Mouse (Mus musculus) right cerebral cortex, postnatal 25 days (tissue): ENCODE results near the gene Pik3cg.

Experiments
- DNase-seq: peaks from one replicate; pipeline ENCODE4 v3.0.0; 2022

Pik3cg gene

GRCm38 (mm10) chr12:32201070-32201585 is 7.3 kb downstream of the Pik3cg start:
- no peak for DNase-seq

DNA sequence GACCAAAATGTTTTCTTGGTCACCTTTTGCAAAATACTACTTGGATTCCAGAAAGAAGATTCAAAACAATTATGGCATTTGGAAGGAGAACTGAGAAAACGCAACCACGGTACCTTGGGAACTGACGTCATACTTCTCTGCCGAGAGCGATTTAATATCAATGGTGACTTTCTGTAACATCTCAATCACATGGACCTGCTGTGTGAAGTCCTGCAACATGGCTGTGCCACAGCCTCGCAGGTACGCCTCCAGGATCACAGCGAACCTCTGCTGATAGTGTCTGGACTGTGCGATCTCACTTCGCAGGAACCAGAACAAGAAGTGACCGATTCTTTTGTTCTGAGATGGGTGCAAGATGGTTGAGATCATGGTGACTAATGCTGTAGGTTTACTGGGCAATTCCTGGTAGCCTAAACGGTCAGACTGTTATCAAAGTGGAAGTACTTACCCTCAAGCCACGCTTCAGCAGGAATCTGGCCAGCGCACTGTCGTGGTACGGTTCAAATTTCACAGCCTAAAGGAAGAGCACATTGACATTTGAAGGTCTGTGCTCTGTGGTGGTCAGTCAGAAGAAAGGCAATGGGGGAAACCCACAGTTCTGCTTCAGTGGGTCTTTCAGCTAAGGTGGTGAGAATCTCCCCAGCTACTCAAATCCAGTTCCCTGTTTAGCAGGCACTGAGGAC is 7.9 kb downstream of the Pik3cg start:
- no peak for DNase-seq

GRCm38 (mm10) chr12:32199422-32199821 is 9.0 kb downstream of the Pik3cg start:
- DNase-seq, result no peak

- DNase-seq, result no peak
Observed at GRCm38 (mm10) chr12:32198025-32198424, 10.4 kb downstream of the Pik3cg start.

DNA sequence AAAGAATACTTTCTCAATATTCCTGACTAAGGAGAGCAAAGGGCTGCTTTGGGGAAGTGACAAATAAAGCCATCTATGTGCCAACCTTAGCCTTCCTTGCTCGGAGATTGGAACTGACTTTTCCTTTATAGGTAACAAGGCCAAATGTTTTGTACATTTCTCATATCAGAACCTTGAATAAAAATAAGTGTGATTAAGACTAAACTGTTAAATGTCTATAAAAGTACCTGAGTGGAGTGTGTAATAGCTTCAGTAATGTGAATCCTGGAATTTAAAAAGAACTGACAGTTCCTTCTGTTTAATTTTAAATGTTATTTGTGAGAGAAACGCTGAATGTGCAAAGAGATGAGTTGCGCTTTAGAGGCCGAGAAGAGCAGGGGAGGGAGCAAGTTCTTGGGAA is 13.5 kb downstream of the Pik3cg start:
- DNase-seq, result no peak

DNA sequence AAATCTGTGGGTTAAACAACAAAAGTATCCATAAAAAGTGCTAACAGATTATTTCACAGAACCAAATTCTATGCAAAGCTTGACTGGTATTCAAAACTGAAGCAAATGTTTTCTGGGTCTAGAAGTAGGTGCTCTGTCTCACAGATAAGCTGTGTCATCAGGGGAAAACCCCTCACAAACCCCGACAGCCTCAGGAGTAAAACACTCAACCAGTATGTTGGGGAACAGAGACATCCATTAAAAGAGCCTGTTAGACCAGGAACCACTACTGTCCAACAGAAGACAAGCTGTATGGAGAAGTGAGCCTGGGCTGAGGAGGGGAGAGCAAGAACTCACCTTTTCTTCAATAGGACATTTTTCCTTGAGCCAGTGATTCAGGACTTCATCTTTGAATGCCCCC is 14.1 kb downstream of the Pik3cg start:
- DNase-seq, result no peak

- no peak for DNase-seq
Observed at GRCm38 (mm10) chr12:32190927-32191326, 17.5 kb downstream of the Pik3cg start.

DNA sequence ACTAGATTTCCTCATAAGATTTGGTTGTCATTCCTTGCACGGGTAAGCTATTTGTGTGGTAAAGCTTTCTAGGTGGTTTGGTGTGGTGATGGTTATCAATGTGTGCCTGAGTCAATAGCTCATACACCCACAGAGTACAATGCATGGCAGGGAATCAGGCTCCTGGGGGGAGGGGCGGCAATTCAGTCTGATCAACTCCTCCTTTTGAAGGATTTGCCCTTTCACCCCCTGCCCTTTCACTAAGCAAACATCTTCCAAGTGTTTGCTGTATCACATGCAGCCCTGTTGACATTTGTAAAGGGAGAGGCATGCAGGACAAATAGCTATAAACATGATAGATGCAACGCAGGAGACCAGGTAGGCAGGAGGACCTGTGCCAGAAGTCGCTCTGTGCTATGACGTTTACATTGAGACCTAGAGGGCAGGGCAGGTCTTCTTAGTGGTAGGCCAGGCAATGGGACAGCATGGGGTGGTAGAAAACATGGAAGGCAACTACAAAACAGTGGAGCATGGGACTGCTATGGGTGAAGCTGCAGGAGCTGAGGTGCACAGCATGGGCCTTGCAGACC is 20.7 kb downstream of the Pik3cg start:
- no peak for DNase-seq

- DNase-seq, result no peak
Observed at GRCm38 (mm10) chr12:32186627-32187255, 21.7 kb downstream of the Pik3cg start.

DNA sequence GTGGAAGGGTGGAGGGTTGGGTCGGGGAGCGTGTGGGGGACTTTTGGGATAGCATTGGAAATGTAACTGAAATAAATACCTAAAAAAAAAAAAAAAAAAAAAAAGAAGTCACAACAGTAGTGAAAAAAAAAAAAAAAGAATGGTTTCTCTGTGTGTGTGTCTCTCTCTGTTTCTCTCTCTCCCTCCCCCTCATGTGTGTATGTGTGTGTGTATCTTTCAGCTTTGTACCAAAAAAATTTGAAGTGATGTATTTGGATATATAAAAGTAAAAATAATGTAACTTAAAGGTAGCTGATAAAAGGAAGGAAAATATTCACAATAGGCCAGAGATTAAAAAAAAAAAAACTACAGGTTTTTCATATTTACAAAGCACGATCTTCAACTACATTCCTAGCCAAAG is 23.6 kb downstream of the Pik3cg start:
- DNase-seq, result no peak

DNA sequence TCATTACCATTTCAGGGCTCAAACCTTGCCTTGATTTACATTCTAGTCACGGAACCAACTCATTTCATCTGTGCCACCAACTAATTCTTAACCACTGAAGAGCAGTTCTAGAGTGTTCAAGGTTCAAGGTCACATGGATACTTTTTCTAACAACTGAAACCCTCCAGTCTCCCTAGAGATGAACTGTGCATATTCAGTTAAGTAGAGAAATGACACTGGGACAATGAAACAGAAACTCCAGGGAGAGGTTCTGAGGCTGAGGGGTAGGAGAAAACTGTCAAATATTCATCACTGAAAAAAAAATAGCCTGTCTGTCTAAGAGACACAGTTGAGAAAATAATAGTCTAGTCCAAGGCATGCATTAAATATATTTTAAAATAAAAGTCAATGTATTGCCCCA is 24.9 kb downstream of the Pik3cg start:
- DNase-seq, result no peak

GRCm38 (mm10) chr12:32182632-32183419 is 25.6 kb downstream of the Pik3cg start:
- DNase-seq, result no peak

DNA sequence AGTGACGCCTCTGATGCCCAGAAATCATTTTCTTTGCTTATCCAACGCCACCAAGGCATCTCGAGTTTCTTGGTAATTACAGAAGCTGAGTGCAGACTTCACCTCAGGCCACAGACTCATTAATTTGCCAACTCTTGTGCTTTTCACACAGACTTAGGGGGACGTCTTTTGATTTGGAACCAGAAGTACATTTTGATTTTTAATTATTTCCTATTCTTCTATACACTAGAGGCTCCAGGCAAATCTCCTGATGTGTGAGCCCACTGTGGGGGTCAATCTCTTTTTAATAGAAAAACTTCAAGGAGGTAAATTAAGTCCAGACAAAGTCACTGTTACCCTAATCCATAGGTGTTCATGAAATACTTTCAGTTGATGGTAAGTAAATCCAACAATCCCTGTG is 26.6 kb downstream of the Pik3cg start:
- no peak for DNase-seq

DNA sequence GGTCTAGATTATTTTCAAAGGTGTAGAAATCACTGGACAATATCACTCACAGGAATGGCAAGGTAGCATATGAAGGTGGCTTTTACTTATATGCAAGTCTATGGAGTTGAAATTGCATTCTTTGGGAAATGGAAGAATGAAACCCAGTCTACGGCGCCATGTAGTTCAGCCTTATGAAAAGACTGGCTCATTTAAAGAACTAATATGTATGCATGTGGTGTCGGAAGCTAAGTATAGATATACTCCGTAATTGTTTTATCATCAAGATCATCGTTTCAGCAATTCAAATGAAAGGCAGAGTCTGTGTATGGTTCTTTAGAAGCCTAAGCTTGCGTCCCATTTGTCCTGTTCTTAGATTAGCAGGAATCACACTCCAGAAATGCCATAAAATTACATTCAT is 34.0 kb downstream of the Pik3cg start:
- no peak for DNase-seq

DNA sequence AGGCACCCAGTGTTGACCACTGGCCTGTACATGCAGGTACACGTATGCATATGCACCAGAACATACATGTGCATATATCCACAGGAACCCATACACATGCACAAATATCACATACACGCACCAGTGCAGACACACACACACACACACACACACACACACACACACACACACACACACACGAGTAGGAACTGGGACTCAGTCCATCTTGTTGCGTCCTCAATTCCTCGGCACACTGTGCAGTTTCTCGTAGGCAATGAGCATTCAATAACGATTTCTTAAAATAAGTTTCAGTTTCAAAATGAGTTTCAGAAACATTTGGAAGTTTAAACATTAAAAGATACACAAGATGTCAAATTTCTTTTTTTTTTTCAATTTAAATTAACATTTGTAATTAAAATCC is 35.6 kb downstream of the Pik3cg start:
- DNase-seq, result no peak

DNA sequence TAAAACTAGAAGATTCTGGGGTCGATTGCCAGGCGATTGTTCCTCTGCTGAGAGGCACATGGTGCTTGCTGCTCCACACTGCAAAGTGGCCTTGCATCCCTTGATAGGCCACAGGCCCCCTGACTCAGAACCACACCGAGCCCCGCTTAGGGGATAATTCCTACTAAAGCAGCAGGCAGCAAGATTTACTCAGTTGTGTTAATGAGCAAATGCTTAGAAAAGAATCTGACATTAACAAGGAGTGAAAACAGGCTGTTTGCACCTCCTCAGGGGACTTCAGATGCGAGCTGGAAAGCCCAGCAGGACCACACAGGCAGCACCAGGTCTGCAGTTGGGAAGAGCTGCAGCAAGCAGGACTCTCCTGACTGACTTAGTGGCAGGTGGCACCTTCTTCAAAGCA is 39.3 kb downstream of the Pik3cg start:
- no peak for DNase-seq

GRCm38 (mm10) chr12:32168751-32169150 is 39.7 kb downstream of the Pik3cg start:
- DNase-seq, result no peak

GRCm38 (mm10) chr12:32163706-32164105 is 44.8 kb downstream of the Pik3cg start:
- DNase-seq, result no peak

DNA sequence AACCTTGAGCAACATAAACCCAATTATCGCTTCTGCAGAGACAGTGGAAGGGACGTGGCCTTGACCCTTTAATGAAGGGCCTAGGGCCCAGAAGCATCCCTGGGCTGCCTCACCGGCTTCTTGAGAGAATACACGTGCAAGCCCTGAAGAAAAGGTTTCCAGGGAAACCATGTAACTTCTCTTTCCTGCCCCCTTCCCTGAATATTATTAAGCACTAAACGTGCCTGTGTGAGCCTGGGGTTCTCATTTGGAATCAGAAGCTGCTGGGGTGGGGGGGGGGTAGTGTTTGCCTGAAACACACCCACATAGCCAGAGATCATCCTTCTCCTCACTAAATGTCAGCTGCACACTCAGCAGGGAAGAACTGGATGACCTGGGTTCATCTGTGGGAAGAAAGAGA is 49.7 kb downstream of the Pik3cg start:
- no peak for DNase-seq

- DNase-seq, result no peak
Observed at GRCm38 (mm10) chr12:32146606-32147005, 61.9 kb downstream of the Pik3cg start.

GRCm38 (mm10) chr12:32145651-32146050 is 62.8 kb downstream of the Pik3cg start:
- DNase-seq, result no peak

- peak; percentile 39 for DNase-seq
Observed at GRCm38 (mm10) chr12:32144513-32144912, 63.9 kb downstream of the Pik3cg start.

GRCm38 (mm10) chr12:32143782-32144181 is 64.7 kb downstream of the Pik3cg start:
- no peak for DNase-seq

DNA sequence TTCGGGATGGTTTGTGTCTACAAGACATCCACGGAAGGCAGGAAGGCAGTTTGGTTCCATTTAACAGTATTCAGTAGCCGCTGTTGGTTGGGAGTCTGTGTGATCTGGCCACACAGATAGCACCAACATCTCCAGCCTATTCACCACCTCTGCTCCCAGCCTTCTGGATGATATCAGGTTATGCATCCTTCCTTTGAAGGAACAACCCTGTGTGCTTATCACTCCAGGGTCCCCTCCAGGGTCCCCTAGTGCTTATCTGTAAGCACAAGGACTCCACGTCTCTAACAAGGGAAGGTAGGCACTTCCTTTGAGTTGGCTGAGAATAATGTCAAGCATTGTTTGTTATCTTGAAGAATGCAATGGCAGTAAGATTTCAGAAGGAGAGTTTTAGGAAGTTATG is 65.3 kb downstream of the Pik3cg start:
- DNase-seq, result no peak
